Mouse (Mus musculus): ENCODE measurements around the gene Olfr857. TPM values are rescaled to one million over a fixed set of nuclear protein-coding genes. Genes with fewer than 3 reads are reported as not detected.
"Not testable (repeated sequence)": the region's sequence is repeated elsewhere in the genome, so short reads cannot be mapped to it uniquely, and the experiment has no call there.

The Olfr857 gene
- not detected in 2 replicates for polyA plus RNA-seq (2012; ENCODE audit: insufficient read depth, insufficient read length, missing spikeins)

DNA sequence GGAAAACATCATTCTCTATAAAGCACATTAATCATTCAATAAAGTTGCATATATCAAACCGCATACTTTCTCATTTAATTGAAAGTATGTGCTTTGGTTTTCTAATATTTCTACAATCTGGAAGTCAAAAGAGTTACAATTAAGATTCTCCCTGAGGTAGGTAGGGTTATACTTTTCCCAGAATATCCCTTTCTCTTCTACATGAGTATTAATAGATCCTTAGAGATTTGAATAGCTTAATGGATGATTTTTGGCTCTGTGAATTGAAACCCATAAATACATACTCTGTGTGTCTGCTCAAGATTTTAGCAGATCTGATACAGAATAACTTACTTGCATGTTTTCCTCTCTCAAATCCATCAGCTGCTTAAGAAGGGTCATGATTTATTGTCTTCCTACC, at the start of gene Olfr857:
Gene Olfr857, plus strand, starts transcription at position 301 of the 400 bp plus-strand sequence.
- no peak within 1 kb of the TSS for H3K4me3 ChIP-seq (ENCODE audit: insufficient read depth, low read depth, low read length)
- H3K27ac ChIP-seq (replicated peaks; ENCODE audit: low read depth, low read length), result no peak within 1 kb of the TSS
- no peaks in the 10 kb centered on the region for H3K4me1 ChIP-seq (ENCODE audit: control insufficient read depth, insufficient read depth, insufficient read length, low read length)

DNA sequence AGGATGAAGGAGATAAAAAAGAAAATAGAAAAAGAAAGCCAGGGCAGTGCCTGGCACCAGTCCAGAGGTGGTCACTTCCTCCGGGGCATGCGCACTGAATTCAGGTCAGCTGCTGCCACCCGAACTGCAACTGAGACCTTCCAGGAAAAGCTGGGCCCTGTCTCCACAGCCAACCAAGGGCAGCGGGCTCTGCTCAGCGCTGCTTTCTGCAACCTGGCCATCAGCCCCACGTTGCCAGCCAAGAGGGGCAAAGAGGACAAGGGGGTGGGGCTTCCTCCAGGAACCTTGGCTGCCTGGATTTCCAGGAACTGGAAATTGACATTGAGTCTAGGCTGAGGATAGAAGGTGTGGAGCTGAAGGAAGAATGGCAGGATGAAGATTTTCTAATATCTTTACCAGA, 19.0 kb upstream of the Olfr857 start:
- Histone ChIP-seq H3K27ac (replicated peaks; ENCODE audit: low read depth, low read length) (no peak overlapping the region), H3K4me1 (ENCODE audit: control insufficient read depth, insufficient read depth, insufficient read length, low read length) (no peaks in the 10 kb centered on the region), H3K4me3 (ENCODE audit: insufficient read depth, low read depth, low read length) (no peak overlapping the region)

DNA sequence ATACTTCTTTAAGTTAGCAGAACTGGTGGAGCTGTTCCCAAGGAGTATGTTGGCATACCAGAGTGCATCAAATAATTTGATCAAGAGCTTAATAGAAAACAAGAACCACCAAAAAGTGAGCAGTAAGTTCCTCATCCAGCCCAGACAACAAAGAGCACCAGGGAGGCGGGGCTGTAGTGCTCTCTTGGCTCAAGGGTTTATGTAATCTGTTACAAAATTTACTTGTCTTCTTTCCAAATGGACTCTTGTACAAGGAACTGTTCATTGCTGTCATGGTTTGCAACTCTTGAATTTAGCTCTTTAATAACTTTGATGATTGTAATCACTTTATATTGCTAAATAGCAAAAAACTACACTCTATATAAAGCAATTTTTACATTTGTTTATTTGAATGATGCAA, 17.8 kb upstream of the Olfr857 start:
- Histone ChIP-seq H3K4me1 (ENCODE audit: control insufficient read depth, insufficient read depth, insufficient read length, low read length) (no peaks in the 10 kb centered on the region), H3K4me3 (ENCODE audit: insufficient read depth, low read depth, low read length) (no peak overlapping the region), H3K27ac (replicated peaks; ENCODE audit: low read depth, low read length) (no peak overlapping the region)

DNA sequence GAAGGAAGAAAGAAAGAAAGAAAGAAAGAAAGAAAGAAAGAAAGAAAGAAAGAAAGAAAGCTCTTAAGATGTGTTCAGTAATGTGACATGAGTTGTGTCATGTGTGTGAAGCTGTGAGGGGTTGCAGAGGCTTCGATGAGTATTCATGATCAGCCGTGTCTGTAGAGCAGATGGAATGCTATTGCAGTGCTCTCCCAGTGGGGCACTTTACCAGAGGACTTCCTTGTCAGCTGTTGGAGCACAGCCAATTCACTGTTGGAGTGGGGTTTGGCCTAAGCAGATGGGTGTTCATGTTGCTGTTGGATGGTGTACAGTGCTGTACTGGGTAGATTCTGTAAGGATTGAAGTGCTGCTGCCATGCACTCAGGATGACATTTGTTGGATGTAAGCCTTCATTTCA, 16.8 kb upstream of the Olfr857 start:
- Histone ChIP-seq H3K4me3 (ENCODE audit: insufficient read depth, low read depth, low read length) (no peak overlapping the region), H3K27ac (replicated peaks; ENCODE audit: low read depth, low read length) (no peak overlapping the region), H3K4me1 (ENCODE audit: control insufficient read depth, insufficient read depth, insufficient read length, low read length) (no peaks in the 10 kb centered on the region)

DNA sequence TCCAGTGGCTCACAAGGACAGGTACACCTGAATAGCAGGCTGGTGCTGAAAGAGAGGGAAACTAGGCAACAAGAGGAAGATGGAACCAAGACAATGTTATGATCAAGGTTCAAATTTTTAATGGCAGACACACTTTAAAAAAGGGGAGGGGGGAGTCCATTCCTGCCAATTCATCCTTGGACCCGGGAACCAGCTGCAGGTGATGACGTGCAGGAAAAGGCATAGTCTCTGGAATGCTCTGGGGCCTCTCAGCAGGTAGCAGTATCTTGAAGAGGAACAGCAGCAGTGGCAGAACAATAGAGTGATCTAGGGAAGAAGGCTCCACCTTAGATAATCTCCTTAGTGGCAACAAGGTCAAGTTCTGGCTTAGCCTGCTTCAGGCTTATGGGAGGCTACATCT, 14.9 kb upstream of the Olfr857 start:
- not testable (repeated sequence) for H3K27ac ChIP-seq (replicated peaks; ENCODE audit: low read depth, low read length); H3K4me1 ChIP-seq (ENCODE audit: control insufficient read depth, insufficient read depth, insufficient read length, low read length); H3K4me3 ChIP-seq (ENCODE audit: insufficient read depth, low read depth, low read length)

DNA sequence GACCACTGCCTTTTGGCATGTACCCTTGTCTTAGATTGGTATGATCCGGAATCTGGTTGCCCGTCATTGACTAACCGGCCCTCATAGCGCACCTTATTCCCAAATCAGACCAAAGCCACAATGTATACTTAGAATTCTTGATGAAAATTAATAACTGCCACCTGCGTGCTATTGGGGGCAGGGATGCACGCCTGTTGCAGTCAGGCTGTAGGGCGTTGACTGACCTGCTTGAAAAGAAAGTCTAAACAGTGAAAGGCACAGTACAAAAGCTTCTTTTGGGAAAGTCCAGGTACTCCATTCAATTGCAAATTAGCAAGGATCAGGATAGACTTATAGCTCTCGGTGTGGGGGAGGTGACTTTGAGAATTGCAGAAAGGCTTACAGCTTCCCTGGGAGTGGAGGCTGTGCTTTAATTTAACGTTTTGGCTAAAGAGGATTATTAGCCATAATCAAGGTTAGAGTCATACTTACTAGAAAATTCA, 14.3 kb upstream of the Olfr857 start:
- not testable (repeated sequence) for H3K4me1 ChIP-seq (ENCODE audit: control insufficient read depth, insufficient read depth, insufficient read length, low read length); H3K4me3 ChIP-seq (ENCODE audit: insufficient read depth, low read depth, low read length); H3K27ac ChIP-seq (replicated peaks; ENCODE audit: low read depth, low read length)

DNA sequence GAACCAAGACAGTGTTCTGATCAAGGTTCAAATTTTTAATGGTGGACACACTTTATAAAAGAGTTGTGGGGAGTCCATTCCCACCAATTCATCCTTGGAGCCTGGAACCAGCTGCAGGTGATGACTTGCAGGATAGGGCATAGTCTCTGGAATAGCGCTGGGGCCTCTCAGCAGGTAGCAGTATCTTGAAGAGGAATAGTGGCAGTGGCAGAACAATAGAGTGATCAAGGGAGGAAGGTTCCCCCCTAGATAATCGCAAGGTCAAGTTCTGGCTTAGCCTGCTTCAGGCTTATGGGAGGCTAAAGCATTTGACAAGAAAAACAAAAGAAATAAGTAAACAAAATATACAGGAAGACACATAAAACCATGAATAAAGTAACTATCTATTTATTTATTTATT, 4.7 kb upstream of the Olfr857 start:
- H3K27ac ChIP-seq (replicated peaks; ENCODE audit: low read depth, low read length); H3K4me3 ChIP-seq (ENCODE audit: insufficient read depth, low read depth, low read length); H3K4me1 ChIP-seq (ENCODE audit: control insufficient read depth, insufficient read depth, insufficient read length, low read length): not testable (repeated sequence)

Other genes with a start within 250 kb of the Olfr857 start
- not detected in 2 replicates for gene Olfr850, start 231.2 kb upstream of the Olfr857 start, polyA plus RNA-seq (2012; ENCODE audit: insufficient read depth, insufficient read length, missing spikeins)
- gene Olfr851, start 216.1 kb upstream of the Olfr857 start, polyA plus RNA-seq (2012; ENCODE audit: insufficient read depth, insufficient read length, missing spikeins), result not detected in 2 replicates
- gene Olfr853, start 168.4 kb upstream of the Olfr857 start, polyA plus RNA-seq (2012; ENCODE audit: insufficient read depth, insufficient read length, missing spikeins), result not detected in 2 replicates
- not detected in 2 replicates for gene Olfr854, start 142.1 kb upstream of the Olfr857 start, polyA plus RNA-seq (2012; ENCODE audit: insufficient read depth, insufficient read length, missing spikeins)
- not detected in 2 replicates for gene Olfr855, start 126.8 kb upstream of the Olfr857 start, polyA plus RNA-seq (2012; ENCODE audit: insufficient read depth, insufficient read length, missing spikeins)
- gene Zfp317, start 87.3 kb upstream of the Olfr857 start, polyA plus RNA-seq (2012; ENCODE audit: insufficient read depth, insufficient read length, missing spikeins), result 6.8 and 7.1 TPM in 2 replicates
- not detected in 2 replicates for gene Olfr58, start 70.8 kb downstream of the Olfr857 start, polyA plus RNA-seq (2012; ENCODE audit: insufficient read depth, insufficient read length, missing spikeins)
- gene Olfr859, start 95.5 kb downstream of the Olfr857 start, polyA plus RNA-seq (2012; ENCODE audit: insufficient read depth, insufficient read length, missing spikeins), result not detected in 2 replicates
- gene Olfr860, start 140.3 kb downstream of the Olfr857 start, polyA plus RNA-seq (2012; ENCODE audit: insufficient read depth, insufficient read length, missing spikeins), result not detected in 2 replicates
- gene Olfr862, start 178.6 kb downstream of the Olfr857 start, polyA plus RNA-seq (2012; ENCODE audit: insufficient read depth, insufficient read length, missing spikeins), result not detected in 2 replicates
- not detected in 2 replicates for gene Olfr77, start 207.4 kb downstream of the Olfr857 start, polyA plus RNA-seq (2012; ENCODE audit: insufficient read depth, insufficient read length, missing spikeins)